Mouse (Mus musculus): Measurements from ENCODE around the gene Sugct.

DNA sequence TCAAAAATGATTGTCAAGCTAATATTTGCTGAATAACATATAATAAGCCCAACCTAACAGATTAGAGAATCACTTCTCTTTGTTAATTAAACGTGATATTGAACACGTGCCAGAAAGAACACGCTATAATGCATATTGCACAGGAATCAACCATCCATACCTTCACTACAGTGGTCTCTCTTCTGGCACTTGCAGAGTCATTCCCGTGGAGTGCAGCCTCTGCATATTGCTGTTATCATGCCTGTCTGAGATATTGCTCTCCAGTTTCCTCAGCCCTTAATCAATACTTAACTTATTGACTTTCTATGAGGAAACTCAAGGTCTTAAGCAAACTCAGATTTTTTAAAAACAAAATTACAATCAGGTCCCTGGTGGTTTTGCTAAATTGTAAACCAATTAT, 761.8 kb downstream of the Sugct start:
- no peak for TF ChIP-seq CTCF (IDR thresholded peaks at IDR 0.05; ENCODE audit: low read depth, low read length)
- no peak for TF ChIP-seq POLR2A (IDR thresholded peaks at IDR 0.05; ENCODE audit: extremely low read depth, insufficient read depth, low read length)
